Mouse (Mus musculus): ENCODE measurements around the gene Gucy2d.

Gucy2d gene

DNA sequence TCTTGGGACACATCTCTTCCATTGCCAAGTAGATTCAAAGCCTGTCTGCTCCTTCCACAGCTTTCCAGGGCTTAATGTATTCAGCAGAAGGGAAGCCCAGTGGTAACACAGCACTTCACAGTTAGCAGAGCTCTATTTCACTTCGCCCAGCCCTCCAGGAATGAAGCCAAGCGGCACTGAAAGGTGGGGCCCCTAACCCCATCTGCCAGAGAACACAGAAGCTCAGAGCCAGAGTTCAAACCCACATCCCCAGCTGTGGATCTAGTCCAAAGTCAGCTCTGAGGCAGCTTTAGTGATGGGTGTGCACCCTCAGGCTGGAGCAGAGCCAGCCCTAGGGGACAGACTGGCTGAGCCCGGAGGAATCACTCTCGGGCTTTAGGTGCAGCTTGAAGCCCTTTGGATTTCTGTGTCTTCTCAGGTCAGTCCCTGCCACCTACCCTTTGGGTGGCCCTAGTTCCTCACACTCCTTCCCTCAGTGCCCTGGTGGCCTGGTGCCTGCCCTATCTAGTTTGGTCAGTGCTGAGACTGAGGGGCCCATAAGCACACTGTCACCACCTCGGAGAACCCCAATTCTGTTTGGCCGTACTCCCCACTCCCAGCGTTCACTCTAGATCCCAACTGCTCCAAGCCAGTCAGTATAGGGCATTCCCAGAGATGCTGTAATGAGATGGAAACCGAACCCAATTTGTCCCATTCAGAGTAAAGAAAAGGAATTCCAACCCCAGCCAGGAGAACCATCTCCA, 83.0 kb downstream of the Gucy2d start:
- no peak for DNase-seq (ENCODE audit: low spot score)

- DNase-seq (ENCODE audit: low spot score): no peak
Observed at GRCm38 (mm10) chr7:98523813-98524361, 83.7 kb downstream of the Gucy2d start.

GRCm38 (mm10) chr7:98524401-98524800, 84.2 kb downstream of the Gucy2d start:
- DNase-seq (ENCODE audit: low spot score): no peak

DNA sequence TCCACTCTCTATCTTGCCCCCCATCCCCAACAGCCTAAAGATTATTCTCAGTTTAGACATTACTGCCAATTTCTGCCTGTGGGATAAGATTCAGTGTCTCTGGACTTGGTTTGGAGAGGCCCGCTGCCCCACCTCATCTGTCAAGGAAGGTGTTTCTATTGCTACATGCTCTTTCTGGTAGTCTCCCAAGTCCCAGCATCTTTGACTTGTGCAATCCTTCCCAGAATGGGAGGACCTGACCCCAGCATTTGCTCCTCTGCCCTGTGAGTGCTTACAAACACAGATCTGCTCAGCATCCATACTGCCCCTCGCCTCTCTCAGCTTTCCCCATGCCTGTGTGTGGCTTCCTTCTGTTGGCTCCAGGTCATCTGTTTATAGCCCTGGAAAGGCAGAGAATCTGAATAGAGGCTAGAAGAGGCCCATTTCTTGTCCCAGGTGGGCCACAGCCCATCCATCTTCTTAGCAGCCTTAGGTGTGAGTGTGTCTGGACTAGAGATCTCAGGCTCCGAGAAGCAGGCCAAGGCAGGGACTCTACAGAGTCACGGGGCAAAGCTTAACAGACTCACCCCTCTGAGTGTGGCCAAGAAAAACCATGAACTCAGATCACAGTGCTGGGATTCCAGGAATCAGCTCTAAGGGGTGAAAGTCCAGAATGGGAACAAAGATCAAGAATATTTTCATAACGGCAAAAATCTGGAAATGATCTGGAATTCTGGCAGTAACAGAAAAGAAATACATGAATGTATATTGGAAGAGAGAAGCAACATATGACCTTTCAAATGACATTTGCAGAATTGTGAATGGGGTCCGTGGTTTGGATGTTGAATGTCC, 84.9 kb downstream of the Gucy2d start:
- no peak for DNase-seq (ENCODE audit: low spot score)
